Mouse (Mus musculus): ENCODE results near the gene Reps2.

Reps2 gene

GRCm38 (mm10) chrX:162496485-162496884 lies 147.0 kb downstream of the Reps2 start:
- no peak for DNase-seq (ENCODE audit: low read depth, low spot score)

- no peak for DNase-seq (ENCODE audit: low read depth, low spot score)
Observed at GRCm38 (mm10) chrX:162488630-162489029, 154.8 kb downstream of the Reps2 start.

GRCm38 (mm10) chrX:162487734-162488133 lies 155.7 kb downstream of the Reps2 start:
- DNase-seq (ENCODE audit: low read depth, low spot score), result no peak

DNA sequence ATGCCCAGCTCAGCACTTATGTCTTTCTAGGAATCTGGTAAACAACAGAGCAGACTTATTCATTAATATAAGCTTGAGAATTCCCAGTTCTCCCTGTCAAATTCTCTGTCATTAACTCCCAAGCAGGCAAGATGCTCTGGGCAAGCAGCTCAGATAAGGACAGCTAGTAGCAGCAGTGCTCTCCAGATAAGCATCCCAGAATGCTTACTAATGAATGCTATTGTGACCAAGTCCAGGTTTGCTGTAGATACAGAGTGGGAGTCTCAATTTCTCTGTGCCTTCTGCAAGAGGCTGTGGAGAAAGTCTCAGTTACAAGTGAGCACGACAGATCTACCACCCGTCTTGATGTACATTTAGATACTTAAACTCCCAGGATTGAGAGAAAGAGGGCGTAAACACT lies 173.2 kb downstream of the Reps2 start:
- no peak for DNase-seq (ENCODE audit: low read depth, low spot score)

DNA sequence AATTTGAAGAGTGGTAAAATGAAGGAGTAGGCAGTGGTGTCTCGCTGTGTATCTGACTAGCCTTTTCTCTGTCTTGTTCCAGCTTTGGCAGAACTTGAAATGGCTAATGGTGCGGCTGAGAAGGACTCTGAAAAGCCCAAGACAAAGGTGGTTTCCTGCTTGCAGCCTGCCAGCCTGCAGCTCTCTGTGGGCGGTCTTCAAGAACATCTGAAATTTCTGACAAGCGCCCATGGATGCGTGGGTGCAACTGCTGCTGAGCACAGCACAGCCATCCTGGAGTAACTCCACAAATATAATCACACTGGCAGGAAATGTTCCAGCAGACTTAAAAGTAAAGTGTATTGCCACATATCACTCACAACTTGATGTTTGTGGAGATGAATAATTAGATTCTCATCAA lies 181.3 kb downstream of the Reps2 start:
- no peak for DNase-seq (ENCODE audit: low read depth, low spot score)

DNA sequence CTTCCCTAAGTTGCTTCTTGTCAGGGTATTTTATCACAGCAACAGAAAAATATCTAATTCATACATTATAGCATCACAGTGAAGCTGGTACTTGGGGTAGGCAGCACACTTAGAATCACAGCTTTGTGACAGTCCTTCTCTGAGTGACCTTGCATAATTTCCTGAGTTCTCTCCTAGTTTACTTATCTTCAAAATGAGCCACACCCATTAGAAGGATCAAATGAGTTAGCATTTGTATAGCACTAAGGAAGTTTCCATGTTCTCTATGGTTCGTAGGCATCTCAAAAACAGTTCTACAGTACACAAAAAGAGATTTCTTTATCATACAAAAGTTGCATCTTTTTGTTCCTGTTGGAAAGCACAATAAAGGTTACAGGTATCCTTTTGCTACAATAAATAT lies 187.0 kb downstream of the Reps2 start:
- DNase-seq (ENCODE audit: low read depth, low spot score), result no peak

DNA sequence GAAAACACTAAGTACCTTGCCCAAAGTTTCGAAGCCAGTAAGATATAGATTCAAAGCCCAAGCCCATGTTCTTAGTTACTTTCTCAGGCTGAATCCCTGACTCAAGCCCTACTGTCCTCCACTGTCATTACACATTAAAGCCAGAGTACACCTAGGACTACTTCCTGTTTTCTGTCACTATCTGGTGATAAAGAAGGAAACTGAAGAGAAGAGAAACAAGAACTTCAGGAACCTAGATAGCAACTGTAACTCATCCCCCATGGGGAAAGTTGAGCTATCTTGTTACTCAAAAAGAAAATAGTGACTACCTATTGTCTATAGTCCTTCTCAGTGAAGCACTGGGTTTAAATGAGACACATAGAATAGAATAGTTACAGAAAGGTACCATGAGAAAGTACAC lies 188.1 kb downstream of the Reps2 start:
- DNase-seq (ENCODE audit: low read depth, low spot score), result no peak

DNA sequence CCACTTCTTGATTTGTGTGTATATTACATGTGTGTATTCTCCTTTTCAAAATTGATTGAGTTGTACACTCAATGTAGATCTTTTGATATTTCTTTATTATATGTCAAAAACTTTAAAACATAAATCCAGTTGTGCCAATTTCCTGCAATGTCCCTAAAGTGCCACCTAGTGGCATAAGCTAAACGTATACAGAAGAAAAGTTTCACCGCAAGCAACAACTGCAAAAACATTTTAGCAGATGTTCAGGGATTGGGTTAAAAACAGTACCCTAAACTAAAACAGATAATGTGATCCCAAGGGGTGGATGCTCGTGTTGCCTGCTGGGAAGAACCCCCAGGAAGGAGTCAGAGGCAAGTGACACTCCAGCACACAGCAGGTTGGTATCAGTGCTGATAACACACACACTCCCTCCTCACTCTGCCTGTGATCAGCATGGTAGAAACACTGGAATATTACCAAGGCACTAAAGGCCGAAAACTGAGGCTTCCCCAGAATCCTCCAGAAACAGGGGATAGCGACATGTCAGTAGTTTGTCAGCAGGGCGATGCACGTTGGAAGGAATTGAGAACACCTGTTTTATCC lies 189.5 kb downstream of the Reps2 start:
- no peak for DNase-seq (ENCODE audit: low read depth, low spot score)

DNA sequence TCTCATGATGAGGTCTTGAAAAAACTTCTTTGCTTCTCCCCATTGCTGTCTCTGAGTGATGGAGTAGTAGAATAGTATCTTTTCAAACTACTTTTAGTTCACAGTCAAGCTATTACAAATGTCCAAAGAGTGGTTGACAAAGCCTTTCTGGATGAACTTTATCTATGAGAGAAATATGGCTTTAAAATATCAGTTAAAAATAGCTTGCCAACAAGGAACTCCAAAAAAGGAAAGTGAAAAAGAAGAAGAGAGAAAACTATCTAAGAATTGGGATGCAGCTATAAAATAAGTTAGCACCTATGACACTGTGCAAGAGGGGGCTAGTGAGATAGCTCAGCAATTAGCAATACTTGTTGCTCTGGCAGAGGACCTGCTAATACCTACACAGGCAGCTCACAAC lies 190.8 kb downstream of the Reps2 start:
- DNase-seq (ENCODE audit: low read depth, low spot score), result no peak

GRCm38 (mm10) chrX:162447974-162448373 lies 195.5 kb downstream of the Reps2 start:
- DNase-seq (ENCODE audit: low read depth, low spot score), result no peak

DNA sequence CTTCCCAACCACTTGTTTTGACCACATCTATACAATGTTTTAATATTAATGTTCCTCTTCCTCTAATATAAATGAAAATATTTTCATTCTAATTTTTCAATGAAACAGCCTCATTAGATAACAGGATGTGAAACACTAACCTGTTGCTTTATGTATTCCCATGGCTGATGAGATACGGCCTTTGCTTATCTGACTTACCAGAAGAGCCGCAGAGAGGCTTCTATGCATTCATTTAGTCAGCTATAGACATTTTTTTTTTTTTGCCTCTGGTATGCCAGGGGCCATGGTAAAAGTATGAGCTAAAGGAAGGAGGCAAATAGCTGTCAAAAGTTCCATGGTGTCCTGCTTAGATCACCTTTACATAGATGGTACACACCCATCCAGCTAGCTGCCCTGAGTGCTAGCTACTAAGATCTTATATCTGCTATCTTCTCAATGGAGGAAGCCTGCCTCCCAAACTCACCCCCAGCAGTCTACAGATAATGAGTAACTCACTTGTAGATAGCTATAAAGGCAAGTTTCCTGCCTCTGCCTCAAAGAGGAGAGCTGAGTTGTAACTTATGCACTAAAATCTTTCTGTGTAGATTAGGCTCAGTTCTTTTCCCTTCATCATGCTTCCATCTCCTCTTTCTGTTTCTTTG lies 196.7 kb downstream of the Reps2 start:
- no peak for DNase-seq (ENCODE audit: low read depth, low spot score)

DNA sequence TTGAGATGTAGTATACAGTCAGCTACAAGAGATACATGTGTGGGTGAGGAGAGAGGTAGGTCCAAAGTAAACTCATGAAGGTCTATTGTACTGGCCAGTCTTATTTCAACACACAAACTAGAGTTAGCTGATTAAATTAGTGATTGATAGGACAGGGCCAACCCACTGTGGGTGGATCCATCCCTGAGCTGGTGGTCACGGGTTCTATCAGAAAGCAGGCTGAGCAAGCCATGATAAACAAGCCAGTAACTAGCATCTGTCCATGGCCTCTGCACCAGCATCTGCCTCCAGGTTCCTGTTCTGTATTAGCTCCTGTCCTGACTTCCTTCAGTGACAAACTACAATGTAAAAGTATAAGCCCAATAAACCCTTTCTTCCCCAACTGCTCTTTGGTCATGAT lies 200.1 kb downstream of the Reps2 start:
- DNase-seq (ENCODE audit: low read depth, low spot score), result no peak

GRCm38 (mm10) chrX:162442970-162443369 lies 200.5 kb downstream of the Reps2 start:
- no peak for DNase-seq (ENCODE audit: low read depth, low spot score)

DNA sequence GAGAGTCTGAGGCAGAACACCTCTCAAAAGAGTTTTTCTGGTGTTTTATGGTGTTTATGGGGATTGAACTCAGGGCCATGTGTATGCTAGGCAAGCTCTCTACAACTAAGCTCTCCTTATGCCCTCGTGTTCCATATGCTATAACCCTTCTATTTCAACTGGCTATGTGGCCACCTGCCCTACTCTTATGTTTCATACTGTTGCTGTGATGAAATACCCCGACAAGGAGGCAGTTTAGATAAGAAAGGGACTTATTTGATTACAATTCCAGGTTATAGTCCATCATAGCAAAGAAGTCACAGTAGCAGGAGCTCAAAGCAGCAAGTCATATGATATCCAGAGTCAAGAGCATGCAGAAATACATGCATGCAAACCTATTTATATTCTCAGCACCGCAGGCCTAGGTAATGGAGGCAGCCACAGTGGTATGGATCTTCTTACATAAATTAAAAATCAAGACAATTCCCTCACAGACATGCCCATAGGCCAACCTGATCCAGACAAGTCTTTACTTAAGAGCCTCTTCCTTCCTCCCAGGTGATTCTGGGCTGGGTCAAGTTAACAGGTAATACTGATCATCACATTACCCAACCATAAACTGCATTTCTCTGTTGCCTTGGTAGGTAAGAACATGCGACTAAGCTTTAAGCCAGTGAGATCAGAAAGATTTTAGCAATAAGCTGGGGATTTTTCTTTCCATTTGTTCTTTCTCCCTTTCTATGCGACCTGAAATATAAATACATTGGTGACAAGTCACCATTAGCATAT lies 210.5 kb downstream of the Reps2 start:
- DNase-seq (ENCODE audit: low read depth, low spot score), result no peak

DNA sequence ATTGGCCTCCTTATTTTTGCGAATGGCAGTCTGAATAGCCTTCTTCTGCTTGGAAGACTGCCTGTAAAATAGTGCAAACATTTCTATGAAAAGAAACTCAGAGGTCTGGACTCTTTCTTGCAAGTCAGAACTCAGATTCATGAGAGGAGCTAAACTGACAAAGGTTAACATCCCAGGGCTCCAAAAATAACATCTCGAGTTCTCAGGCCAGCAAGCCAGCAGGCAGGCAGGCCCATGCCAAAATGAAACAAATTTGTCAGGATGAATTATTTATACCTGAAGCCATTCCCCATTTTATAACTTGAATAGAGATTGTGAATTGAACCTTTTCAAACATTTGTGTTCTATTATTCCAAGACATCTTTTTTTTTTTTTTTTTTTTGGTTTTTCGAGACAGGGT lies 215.8 kb downstream of the Reps2 start:
- no peak for DNase-seq (ENCODE audit: low read depth, low spot score)

DNA sequence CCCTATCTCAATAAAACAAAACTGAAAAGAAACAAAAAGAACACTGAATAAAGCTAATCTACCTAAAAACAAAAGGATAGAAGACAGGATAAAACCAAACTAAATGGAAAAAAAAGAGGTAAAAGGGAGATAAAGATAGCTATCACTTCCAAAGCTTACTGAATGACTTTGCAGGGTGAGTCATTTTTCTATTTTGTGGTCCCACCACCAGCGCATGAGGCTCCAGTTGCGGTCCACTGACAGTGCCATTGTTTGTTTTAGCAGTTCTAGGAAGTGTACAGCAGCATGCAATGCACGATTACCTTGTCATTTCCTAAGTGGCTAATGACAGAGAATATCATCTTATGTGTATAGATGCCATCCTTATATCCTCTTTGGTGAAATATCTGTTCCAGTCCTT lies 224.0 kb downstream of the Reps2 start:
- DNase-seq (ENCODE audit: low read depth, low spot score), result no peak

DNA sequence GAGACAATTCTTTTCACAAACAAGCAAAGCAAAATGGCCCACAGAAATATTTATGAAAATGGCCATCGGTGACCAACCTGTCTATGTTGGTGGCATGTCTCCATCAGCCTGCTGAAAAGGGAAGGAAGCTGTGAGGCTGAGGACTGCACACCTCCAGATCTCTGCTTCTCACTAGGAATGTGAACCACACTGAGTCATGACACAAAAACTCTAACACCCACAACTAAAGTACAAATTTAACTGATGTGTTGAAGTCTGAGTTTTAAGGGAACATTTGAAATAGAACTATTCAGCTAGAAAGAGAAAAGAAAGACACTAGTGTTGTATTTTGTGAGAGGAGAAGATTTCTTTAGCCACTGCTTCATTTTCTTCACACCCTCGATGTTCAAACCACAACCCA lies 230.3 kb downstream of the Reps2 start:
- DNase-seq (ENCODE audit: low read depth, low spot score), result no peak

- DNase-seq (ENCODE audit: low read depth, low spot score), result no peak
Observed at GRCm38 (mm10) chrX:162407291-162407690, 236.2 kb downstream of the Reps2 start.

- no peak for DNase-seq (ENCODE audit: low read depth, low spot score)
Observed at GRCm38 (mm10) chrX:162402487-162402886, 241.0 kb downstream of the Reps2 start.

- DNase-seq (ENCODE audit: low read depth, low spot score), result no peak
Observed at GRCm38 (mm10) chrX:162380730-162381129, 262.7 kb downstream of the Reps2 start.

GRCm38 (mm10) chrX:162363206-162363605 lies 280.2 kb downstream of the Reps2 start:
- DNase-seq (ENCODE audit: low read depth, low spot score), result no peak
